Comparison of ENCODE assay signal across 12 mouse cellular contexts in genomic region chr12:79313721-79314120, GRCm38 (mm10).
"Had no signal": no experiment of that assay in that cellular context is flagged by ENCODE, and none has a peak within 500 bp of the region (broad histone marks: within the 10 kb centered on the region; RNA-seq: fewer than 3 reads in every experiment).

No protein-coding gene starts in this region.

- DNase-seq: kidney, adult 11 months; kidney, postnatal 14 days; layer of hippocampus, adult 9-11 months; layer of hippocampus, postnatal 36 days; lung, adult 18-20 months; right cerebral cortex, postnatal 4 days; thymus, postnatal 36 days had no signal

- H3K36me3 ChIP-seq: kidney, embryonic 15.5 days; limb, embryonic 15.5 days; midbrain, embryonic 13.5 days; stomach, embryonic 15.5 days had no signal

- H3K4me1 ChIP-seq: limb, embryonic 15.5 days; midbrain, embryonic 13.5 days; stomach, embryonic 15.5 days had no signal

- H3K4me2 ChIP-seq: kidney, embryonic 15.5 days; limb, embryonic 15.5 days; midbrain, embryonic 13.5 days; stomach, embryonic 15.5 days had no signal

- H3K9me3 ChIP-seq: kidney, embryonic 15.5 days; limb, embryonic 15.5 days; midbrain, embryonic 13.5 days; stomach, embryonic 15.5 days had no signal

- ATAC-seq: hindbrain, postnatal 0 days; midbrain, embryonic 13.5 days had no signal

- H3K27me3 ChIP-seq: kidney, embryonic 15.5 days; limb, embryonic 15.5 days; midbrain, embryonic 13.5 days; stomach, embryonic 15.5 days had no signal

- H3K4me3 ChIP-seq: kidney, embryonic 15.5 days; limb, embryonic 15.5 days; midbrain, embryonic 13.5 days; stomach, embryonic 15.5 days had no signal

- H3K9ac ChIP-seq: kidney, embryonic 15.5 days; limb, embryonic 15.5 days; midbrain, embryonic 13.5 days; stomach, embryonic 15.5 days had no signal

- H3K27ac ChIP-seq: hindbrain, postnatal 0 days; kidney, embryonic 15.5 days; limb, embryonic 15.5 days; midbrain, embryonic 13.5 days; stomach, embryonic 15.5 days had no signal
